Mouse (Mus musculus): ENCODE data around the gene Mmp10. TPM values are rescaled to one million over a fixed set of nuclear protein-coding genes. Genes with fewer than 3 reads are reported as not detected.

Gene Mmp10
- polyA plus RNA-seq (2021): 0.72 TPM

DNA sequence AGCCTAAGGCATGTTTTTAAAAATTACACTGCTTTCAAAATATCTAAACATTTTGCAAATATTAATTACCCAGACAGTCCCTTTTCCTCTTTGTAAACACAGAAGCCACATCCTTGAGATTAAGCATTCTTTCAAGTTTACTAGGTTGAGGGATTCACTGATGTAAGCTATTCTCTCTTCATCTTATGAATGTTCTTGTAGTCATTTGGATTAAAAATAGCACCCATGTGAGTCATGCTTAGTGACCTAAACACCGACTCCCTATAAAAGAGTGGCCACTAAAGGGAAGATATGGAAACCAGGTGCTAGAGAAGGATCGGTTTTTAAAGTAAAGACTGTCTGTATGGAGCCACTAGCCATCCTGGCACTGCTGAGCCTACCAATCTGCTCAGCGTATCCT is at the start of gene Mmp10:
Gene Mmp10, plus strand, starts transcription at position 302 of the 400 bp plus-strand sequence.
- in situ Hi-C loops (cut with MboI; ENCODE audit: low pct_unique_long_range_greater_than_20kb): no loop called here
- CTCF ChIA-PET: no interaction called here
- TF ChIP-seq CTCF (IDR thresholded peaks at IDR 0.05): no peak
- POLR2A ChIA-PET: interaction anchor here (0.6 kb wide), 1 partner anchor 46 kb away, joined by 5 read pairs; no protein-coding TSS in a partner anchor
- H3K27me3 ChIP-seq: no peaks in the 10 kb centered on the region
- ATAC-seq (peak; percentile 60), DNase-seq (ENCODE audit: low read depth, low spot score) (no peak)

DNA sequence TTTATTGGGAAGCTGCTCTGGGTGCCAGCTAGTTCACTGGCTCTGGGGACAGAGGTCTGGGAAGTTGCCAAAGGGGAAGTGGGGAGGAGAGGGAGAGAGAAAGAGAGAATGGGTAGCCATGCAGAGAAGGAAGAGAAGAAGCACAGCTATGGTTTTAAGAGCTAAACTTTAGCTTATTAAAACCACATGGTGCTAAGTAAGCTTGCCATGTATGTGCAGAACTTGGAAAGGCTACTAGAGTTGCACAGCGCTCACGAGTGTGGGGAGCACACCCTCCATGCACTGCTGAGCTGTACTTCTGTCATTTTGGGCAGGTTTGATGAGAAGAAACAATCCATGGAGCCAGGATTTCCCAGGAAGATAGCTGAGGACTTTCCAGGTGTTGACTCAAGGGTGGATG is 48.9 kb upstream of the Mmp10 start:
- peaks cover 5% of the 10 kb centered on the region for H3K27me3 ChIP-seq
- DNase-seq (ENCODE audit: low read depth, low spot score): no peak
- no peak for TF ChIP-seq CTCF (IDR thresholded peaks at IDR 0.05)
- ChIA-PET CTCF (interaction anchor here (0.8 to 1.5 kb wide), 2 partner anchors 12 to 141 kb away, joined by 3 read pairs; no protein-coding TSS in a partner anchor), POLR2A (no interaction called here)
- ATAC-seq: no peak
- in situ Hi-C loops (cut with MboI; ENCODE audit: low pct_unique_long_range_greater_than_20kb): no loop called here

DNA sequence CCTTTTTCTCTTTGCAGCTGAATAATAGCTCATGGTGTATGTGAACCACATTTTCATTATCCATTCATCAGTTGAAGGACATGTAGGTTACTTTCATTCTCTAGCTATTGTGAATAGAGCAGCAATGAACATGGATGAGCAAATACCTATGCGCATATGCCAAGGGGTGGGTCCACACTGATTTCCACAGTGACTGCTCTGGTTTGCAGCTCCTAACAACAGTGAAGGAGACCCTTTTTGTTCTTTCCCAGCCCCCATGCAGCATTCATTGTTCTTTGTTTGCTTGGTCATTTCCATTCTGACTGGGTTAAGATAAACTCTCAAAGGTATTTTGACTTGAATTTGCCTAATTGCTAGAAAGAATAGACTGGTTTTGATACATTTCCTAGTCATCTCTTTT is 31.9 kb upstream of the Mmp10 start:
- in situ Hi-C loops (cut with MboI; ENCODE audit: low pct_unique_long_range_greater_than_20kb): no loop called here
- DNase-seq (ENCODE audit: low read depth, low spot score) (no peak), ATAC-seq (no peak)
- H3K27me3 ChIP-seq: peaks cover 14% of the 10 kb centered on the region
- TF ChIP-seq CTCF (IDR thresholded peaks at IDR 0.05): no peak
- POLR2A ChIA-PET: no interaction called here
- CTCF ChIA-PET: no interaction called here

DNA sequence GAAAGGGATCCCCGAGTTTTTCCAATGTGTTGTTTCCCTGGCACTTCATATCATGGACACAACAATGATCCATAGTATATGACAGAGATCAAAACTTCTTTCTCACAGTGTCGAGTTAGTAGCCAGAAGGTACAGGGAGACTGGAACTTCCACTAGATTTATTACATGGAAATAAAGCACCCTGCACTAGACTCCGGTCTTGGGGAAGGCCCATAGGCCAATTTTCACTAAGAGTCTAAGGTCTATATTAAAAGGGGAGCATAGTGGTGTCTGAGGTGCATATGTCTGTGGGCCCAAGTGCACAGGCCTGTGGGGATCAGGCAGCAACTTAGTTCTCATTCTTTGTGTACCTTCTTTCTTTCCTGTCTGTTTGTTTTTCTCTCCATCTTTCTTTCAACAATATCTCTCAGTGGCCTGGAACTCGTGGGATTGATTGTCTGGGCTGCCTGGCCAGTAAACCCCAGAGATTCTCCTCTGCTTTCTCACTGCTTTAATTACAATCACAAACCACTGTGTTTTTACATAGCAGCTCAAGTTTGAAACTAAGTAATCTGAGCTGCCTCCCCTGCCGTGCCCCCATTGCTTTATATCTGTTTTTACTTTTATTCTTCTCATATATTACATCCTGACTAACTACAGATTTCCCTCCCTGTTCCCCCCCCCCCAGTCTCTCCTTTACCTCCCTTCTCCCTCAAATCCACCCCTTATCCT is 18.3 kb upstream of the Mmp10 start:
- in situ Hi-C loops (cut with MboI; ENCODE audit: low pct_unique_long_range_greater_than_20kb): no loop called here
- no peaks in the 10 kb centered on the region for H3K27me3 ChIP-seq
- POLR2A ChIA-PET: no interaction called here
- CTCF ChIA-PET: no interaction called here
- no peak for ATAC-seq
- TF ChIP-seq CTCF (IDR thresholded peaks at IDR 0.05): no peak
- DNase-seq (ENCODE audit: low read depth, low spot score): no peak

DNA sequence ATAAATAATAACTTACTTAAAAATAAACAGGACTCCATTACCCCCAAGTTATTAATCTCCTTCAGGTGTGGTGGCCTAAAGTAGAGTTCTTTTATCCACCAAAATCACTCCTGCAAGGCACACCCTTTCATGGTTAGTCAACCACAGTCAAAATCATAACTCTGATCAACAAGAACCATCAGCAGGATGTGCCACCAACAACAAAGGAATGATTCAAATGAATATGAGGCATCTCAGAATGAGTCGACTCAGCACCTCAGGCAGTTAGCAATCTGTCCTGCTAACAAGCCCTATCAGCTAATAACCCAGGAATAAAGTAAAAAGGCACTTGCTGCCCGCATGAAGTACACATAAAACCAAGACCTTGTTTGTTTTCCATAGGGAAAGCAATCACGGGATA is 1.0 kb upstream of the Mmp10 start:
- H3K27me3 ChIP-seq: no peaks in the 10 kb centered on the region
- in situ Hi-C loops (cut with MboI; ENCODE audit: low pct_unique_long_range_greater_than_20kb): no loop called here
- ChIA-PET POLR2A (no interaction called here), CTCF (no interaction called here)
- no peak for DNase-seq (ENCODE audit: low read depth, low spot score)
- TF ChIP-seq CTCF (IDR thresholded peaks at IDR 0.05): no peak
- ATAC-seq: no peak

DNA sequence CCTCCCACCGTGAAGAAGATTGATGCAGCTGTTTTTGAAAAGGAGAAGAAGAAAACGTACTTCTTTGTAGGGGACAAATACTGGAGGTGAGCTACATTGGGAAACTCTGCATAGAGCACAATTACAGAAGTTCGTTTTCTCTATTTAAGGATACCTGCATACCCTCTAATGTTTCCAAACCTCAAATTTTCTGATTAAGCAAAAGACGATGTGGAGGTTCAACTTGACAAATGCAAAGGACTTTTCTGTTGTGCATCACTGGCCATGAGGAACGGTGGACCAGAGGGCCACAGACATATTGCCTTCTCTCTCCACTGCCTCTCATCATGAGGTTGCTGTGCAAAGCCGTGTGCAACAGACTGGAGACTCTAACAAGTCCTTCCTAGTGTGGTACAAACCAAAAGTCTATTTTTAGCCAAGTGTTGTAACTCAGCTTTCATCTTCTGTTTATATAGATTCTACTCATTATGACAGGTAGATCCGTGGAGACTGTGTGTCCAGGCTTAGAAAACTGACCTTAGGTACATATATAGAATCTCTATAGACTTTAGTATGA is 5.2 kb downstream of the Mmp10 start:
- ChIA-PET POLR2A (no interaction called here), CTCF (interaction anchor here (1.1 kb wide), 1 partner anchor 29 kb away, joined by 3 read pairs; no protein-coding TSS in a partner anchor)
- no peaks in the 10 kb centered on the region for H3K27me3 ChIP-seq
- DNase-seq (ENCODE audit: low read depth, low spot score) (no peak), ATAC-seq (no peak)
- no peak for TF ChIP-seq CTCF (IDR thresholded peaks at IDR 0.05)
- in situ Hi-C loops (cut with MboI; ENCODE audit: low pct_unique_long_range_greater_than_20kb): no loop called here

DNA sequence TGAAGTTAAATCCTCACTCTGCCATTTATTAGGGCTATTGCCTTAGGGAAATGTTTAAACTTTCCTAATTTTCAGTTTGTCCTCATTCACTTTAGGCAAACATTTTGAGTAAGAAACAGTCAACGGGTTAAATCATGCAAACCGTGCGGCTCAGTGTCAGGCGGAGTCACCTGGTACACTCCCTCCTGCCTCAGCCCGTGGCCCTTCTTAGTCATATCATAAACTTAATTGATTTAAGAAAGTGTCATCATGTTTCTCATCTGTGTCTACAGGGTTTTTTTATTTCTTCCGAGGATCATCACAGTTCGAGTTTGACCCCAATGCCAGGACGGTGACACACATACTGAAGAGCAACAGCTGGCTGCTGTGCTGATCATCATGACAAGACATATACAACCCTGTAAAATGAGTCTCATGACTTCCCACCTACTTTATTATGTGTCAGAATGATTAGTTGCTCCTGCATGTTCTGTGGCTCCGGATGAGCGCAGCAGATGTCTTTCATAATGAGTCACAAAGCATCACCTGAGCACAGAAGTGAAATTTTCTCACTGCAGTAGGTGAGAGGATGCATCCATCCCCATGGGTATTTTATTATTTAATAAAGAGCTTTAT is 7.6 kb downstream of the Mmp10 start:
- TF ChIP-seq CTCF (IDR thresholded peaks at IDR 0.05): no peak
- ChIA-PET POLR2A (no interaction called here), CTCF (no interaction called here)
- ATAC-seq (no peak), DNase-seq (ENCODE audit: low read depth, low spot score) (no peak)
- H3K27me3 ChIP-seq: no peaks in the 10 kb centered on the region
- in situ Hi-C loops (cut with MboI; ENCODE audit: low pct_unique_long_range_greater_than_20kb): no loop called here

DNA sequence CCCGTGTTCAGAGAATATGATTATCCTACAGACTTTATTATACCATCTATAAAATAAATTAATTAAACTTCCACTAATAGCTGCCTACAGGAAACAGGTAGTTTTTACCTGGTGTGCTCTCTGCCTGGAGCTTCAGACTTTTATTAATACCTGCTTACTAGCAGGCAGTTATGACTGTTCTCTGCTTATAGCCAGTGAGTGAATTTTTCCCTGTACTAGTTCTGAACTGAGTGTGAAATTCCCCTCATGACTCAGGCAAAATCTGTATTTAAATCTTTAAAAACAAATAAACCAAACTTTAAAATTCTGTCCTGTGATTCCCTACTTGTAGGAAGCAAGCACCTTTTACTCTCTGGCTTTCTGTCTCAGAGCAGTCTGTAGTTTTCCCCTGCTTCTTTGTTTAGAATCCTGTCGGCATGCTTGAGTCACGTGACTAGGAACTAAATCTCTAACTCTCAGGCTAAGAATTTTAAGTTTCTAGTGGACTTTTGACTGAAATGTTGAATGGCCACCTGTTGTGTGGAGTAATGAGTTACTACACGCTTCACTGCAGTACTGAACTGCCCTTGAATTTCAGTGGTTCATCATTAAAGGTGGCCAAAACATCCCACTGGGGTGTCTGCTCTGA is 15.9 kb downstream of the Mmp10 start:
- no peak for TF ChIP-seq CTCF (IDR thresholded peaks at IDR 0.05)
- H3K27me3 ChIP-seq: no peaks in the 10 kb centered on the region
- ChIA-PET CTCF (no interaction called here), POLR2A (no interaction called here)
- ATAC-seq: no peak
- in situ Hi-C loops (cut with MboI; ENCODE audit: low pct_unique_long_range_greater_than_20kb): no loop called here
- DNase-seq (ENCODE audit: low read depth, low spot score): no peak

DNA sequence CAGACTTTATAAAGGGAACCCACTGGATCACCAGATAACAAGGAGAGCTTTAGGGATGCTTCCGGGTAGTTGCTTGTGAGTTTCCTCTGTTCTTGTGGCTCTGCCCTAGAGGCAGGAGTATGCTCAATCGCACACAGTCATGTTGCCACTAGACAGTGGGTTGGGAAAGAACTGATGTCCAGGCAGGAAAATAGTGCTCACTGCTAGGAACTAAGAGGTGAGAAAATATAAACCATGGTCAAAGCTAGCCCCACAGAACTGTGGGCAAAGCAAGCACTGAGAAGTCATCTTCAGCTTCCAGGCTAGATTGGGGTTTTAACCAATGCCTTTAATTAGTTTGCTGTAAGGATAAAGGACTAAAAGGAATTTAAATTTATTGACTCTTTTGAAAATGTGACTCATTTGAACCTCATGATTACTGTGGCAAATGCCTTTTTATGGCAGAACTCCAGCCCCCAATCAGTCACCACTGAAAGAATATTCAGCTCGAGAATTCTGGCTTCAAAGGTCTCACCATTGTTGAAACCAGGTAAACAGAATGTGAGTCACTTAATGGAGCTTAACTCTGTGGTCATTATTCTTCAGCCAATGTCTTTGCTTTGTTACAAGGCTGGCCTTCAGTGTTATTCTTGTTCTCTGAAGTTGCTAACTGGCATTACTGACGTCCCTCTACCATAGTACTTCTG is 24.2 kb downstream of the Mmp10 start:
- H3K27me3 ChIP-seq: no peaks in the 10 kb centered on the region
- ATAC-seq (peak; percentile 94), DNase-seq (ENCODE audit: low read depth, low spot score) (peak; percentile 85)
- ChIA-PET POLR2A (no interaction called here), CTCF (interaction anchor here (1.2 to 1.8 kb wide), 3 partner anchors 10 to 19 kb away, joined by 3 to 7 read pairs (median 5); no protein-coding TSS in a partner anchor)
- TF ChIP-seq CTCF (IDR thresholded peaks at IDR 0.05): peak; percentile 8
- in situ Hi-C loops (cut with MboI; ENCODE audit: low pct_unique_long_range_greater_than_20kb): no loop called here

DNA sequence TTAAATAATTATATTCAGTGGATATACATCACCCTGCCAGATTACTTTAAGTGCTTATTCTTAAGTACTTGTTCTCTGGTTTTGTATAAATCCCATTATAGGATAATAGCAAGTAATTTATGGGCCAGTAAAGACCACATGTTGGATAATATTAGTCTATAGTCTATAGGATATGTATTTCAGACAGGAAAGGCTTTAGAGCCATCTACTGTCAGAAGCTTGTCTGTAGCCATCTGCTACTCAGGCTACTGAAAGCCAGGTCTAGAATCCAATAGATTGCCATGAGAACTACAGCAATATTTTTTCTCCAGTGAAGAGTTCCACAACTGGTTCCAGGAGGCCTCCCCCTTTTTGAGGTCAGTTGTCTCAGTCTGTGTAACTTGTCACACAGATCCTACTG is 40.6 kb downstream of the Mmp10 start:
- CTCF ChIA-PET: interaction anchor here (1.2 to 1.5 kb wide), 2 partner anchors 17 to 51 kb away, joined by 3 to 4 read pairs; no protein-coding TSS in a partner anchor
- in situ Hi-C loops (cut with MboI; ENCODE audit: low pct_unique_long_range_greater_than_20kb): no loop called here
- POLR2A ChIA-PET: no interaction called here
- no peak for TF ChIP-seq CTCF (IDR thresholded peaks at IDR 0.05)
- ATAC-seq (no peak), DNase-seq (ENCODE audit: low read depth, low spot score) (no peak)
- H3K27me3 ChIP-seq: no peaks in the 10 kb centered on the region
